Mouse (Mus musculus) lung, embryonic 16.5 days (tissue): ENCODE results near the gene Ndufs3. TPM values are rescaled to one million over a fixed set of nuclear protein-coding genes. Genes with fewer than 3 reads are reported as not detected.

Experiments used
- ATAC-seq: fragments of 200-750 bp; cut with Nextera tagmentation; 2 replicates; pipeline ENCODE4 v1.8.0; 2017; ENCODE audit warnings: low read depth, mild to moderate bottlenecking, moderate library complexity
- H3K27ac ChIP-seq: fragments of 300-500 bp; sonication (generic); 2 replicates; pipeline ENCODE4 v1.5.1; 2014; ENCODE audit warnings: mild to moderate bottlenecking, control low read depth, low read length
- H3K27me3 ChIP-seq: fragments of 300-500 bp; sonication (generic); 2 replicates; pipeline ENCODE4 v1.6.1; 2014; ENCODE audit warnings: low read depth, low read length, mixed read lengths; ENCODE audit not compliant: control insufficient read depth, insufficient read depth
- H3K36me3 ChIP-seq: fragments of 300-500 bp; sonication (generic); 2 replicates; pipeline ENCODE4 v1.6.1; 2014; ENCODE audit warnings: low read length; ENCODE audit not compliant: control insufficient read depth, insufficient read depth
- H3K4me1 ChIP-seq: fragments of 300-500 bp; sonication (generic); replicated peaks from 2 replicates; pipeline ENCODE4 v1.6.1; 2014; ENCODE audit warnings: low read length, mixed read lengths; ENCODE audit not compliant: control insufficient read depth, insufficient read depth
- H3K4me2 ChIP-seq: fragments of 300-500 bp; sonication (generic); 2 replicates; pipeline ENCODE4 v1.6.1; 2014; ENCODE audit warnings: low read depth, low read length, control low read depth
- H3K4me3 ChIP-seq: fragments of 300-500 bp; sonication (generic); 2 replicates; pipeline ENCODE4 v1.5.1; 2014; ENCODE audit warnings: mild to moderate bottlenecking, low read length, control low read depth
- H3K9ac ChIP-seq: fragments of 300-500 bp; sonication (generic); 2 replicates; pipeline ENCODE4 v1.6.1; 2014; ENCODE audit warnings: low read length, control low read depth
- H3K9me3 ChIP-seq: fragments of 300-500 bp; sonication (generic); 2 replicates; pipeline ENCODE4 v1.6.1; 2016; ENCODE audit warnings: low read length; ENCODE audit not compliant: control insufficient read depth
- WGBS: fragments of 180-500 bp; shearing (Covaris S2); extraction: QIAGEN DNeasy Blood & Tissue Kit; methylation state at CpG from one replicate; pipeline ENCODE4 v1.1.7; 2014; 5-methylcytosine and 5-hydroxymethylcytosine counted together
- polyA plus RNA-seq: library from polyadenylated mRNA; unstranded; fragments of >200 nt; fragmentation: Nextera tagmentation; extraction: Ambion mirVana; gene quantifications from 2 replicates; pipeline ENCODE4 v1.2.1, GENCODE M21; 2015

Ndufs3 gene
- polyA plus RNA-seq, 1 experiment from 2014 or later = 203 TPM

GRCm38 (mm10) chr2:90887627-90888026 is 17.0 kb downstream of the Ndufs3 start:
- Histone ChIP-seq H3K9me3 (0 out of 2 replicates have a peak, but pooled peaks cover 2% of the 10 kb centered on the region), H3K27me3 (peaks cover 61% of the 10 kb centered on the region), H3K27ac (no peak overlapping the region), H3K36me3 (0 out of 2 replicates have a peak, but pooled peaks cover 2% of the 10 kb centered on the region), H3K9ac (no peak overlapping the region), H3K4me3 (no peak overlapping the region), H3K4me2 (no peak overlapping the region), H3K4me1 (peaks cover 15% of the 10 kb centered on the region)
- ATAC-seq = no peak
- 61% methylated on average over 5 of the region's 5 CpGs for WGBS

- no peak for ATAC-seq
- Histone ChIP-seq H3K9ac (no peak overlapping the region), H3K27ac (no peak overlapping the region), H3K4me1 (peaks cover 15% of the 10 kb centered on the region), H3K4me3 (peak overlapping the region; percentile 52; the same call in 1 of the 2 replicates), H3K9me3 (0 out of 2 replicates have a peak, but pooled peaks cover 2% of the 10 kb centered on the region), H3K36me3 (no peaks in the 10 kb centered on the region), H3K27me3 (peaks cover 61% of the 10 kb centered on the region), H3K4me2 (no peak overlapping the region)
- 33% methylated on average over 6 of the region's 6 CpGs for WGBS
These were observed 18.2 kb downstream of the Ndufs3 start for GRCm38 (mm10) chr2:90886436-90886835.

- peaks cover 15% of the 10 kb centered on the region for H3K4me1 ChIP-seq
- peaks cover 57% of the 10 kb centered on the region for H3K27me3 ChIP-seq
- ATAC-seq = no peak
- no peaks in the 10 kb centered on the region for H3K36me3 ChIP-seq
- H3K27ac ChIP-seq = no peak within 1 kb of the TSS
- 2% methylated on average over 45 of the region's 45 CpGs for WGBS
- peak within 1 kb of the TSS; percentile 84 for H3K4me2 ChIP-seq
- 0 out of 2 replicates have a peak, but pooled peaks cover 2% of the 10 kb centered on the region for H3K9me3 ChIP-seq
- peak within 1 kb of the TSS; percentile 65 for H3K9ac ChIP-seq
- peak within 1 kb of the TSS; percentile 52 for H3K4me3 ChIP-seq
These were observed 19.2 kb downstream of the Ndufs3 start, which contains the start of gene C1qtnf4 for GRCm38 (mm10) chr2:90885218-90886041. C1qtnf4 (plus strand) TSS chr2:90885860.

GRCm38 (mm10) chr2:90881824-90882223 is 22.8 kb downstream of the Ndufs3 start:
- Histone ChIP-seq H3K27me3 (peaks cover 26% of the 10 kb centered on the region), H3K4me3 (no peak overlapping the region), H3K4me1 (peaks cover 9% of the 10 kb centered on the region), H3K9me3 (0 out of 2 replicates have a peak, but pooled peaks cover 2% of the 10 kb centered on the region), H3K36me3 (no peaks in the 10 kb centered on the region), H3K9ac (no peak overlapping the region), H3K4me2 (no peak overlapping the region), H3K27ac (no peak overlapping the region)
- no peak for ATAC-seq
- 67% methylated on average over 2 of the region's 2 CpGs for WGBS

GRCm38 (mm10) chr2:90880144-90880785 is 24.4 kb downstream of the Ndufs3 start:
- 24% methylated on average over 6 of the region's 6 CpGs for WGBS
- H3K4me2 ChIP-seq = no peak overlapping the region
- H3K9me3 ChIP-seq = 0 out of 2 replicates have a peak, but pooled peaks cover 2% of the 10 kb centered on the region
- H3K9ac ChIP-seq = no peak overlapping the region
- no peaks in the 10 kb centered on the region for H3K36me3 ChIP-seq
- peaks cover 11% of the 10 kb centered on the region for H3K27me3 ChIP-seq
- H3K4me1 ChIP-seq = peaks cover 1% of the 10 kb centered on the region; the same call in 1 of the 2 replicates
- H3K4me3 ChIP-seq = no peak overlapping the region
- H3K27ac ChIP-seq = no peak overlapping the region
- no peak for ATAC-seq

GRCm38 (mm10) chr2:90879419-90879818 is 25.2 kb downstream of the Ndufs3 start:
- ATAC-seq = no peak
- Histone ChIP-seq H3K9me3 (0 out of 2 replicates have a peak, but pooled peaks cover 2% of the 10 kb centered on the region), H3K9ac (no peak overlapping the region)

GRCm38 (mm10) chr2:90877584-90878259 is 26.9 kb downstream of the Ndufs3 start:
- no peaks in the 10 kb centered on the region for H3K4me1 ChIP-seq
- 51% methylated on average over 4 of the region's 5 CpGs for WGBS
- H3K4me2 ChIP-seq = no peak overlapping the region
- H3K27me3 ChIP-seq = no peaks in the 10 kb centered on the region
- no peak overlapping the region for H3K27ac ChIP-seq
- no peaks in the 10 kb centered on the region for H3K9me3 ChIP-seq
- H3K4me3 ChIP-seq = no peak overlapping the region
- ATAC-seq = peak; percentile 52; the same call in 1 of the 2 replicates
- no peak overlapping the region for H3K9ac ChIP-seq
- H3K36me3 ChIP-seq = no peaks in the 10 kb centered on the region

More at GRCm38 (mm10) chr2:90879419-90879818, 25.2 kb downstream of the Ndufs3 start:
- H3K27me3 ChIP-seq = peaks cover 4% of the 10 kb centered on the region; the same call in 1 of the 2 replicates
- H3K36me3 ChIP-seq = no peaks in the 10 kb centered on the region
- no peak overlapping the region for H3K4me3 ChIP-seq
- H3K4me2 ChIP-seq = no peak overlapping the region
- H3K4me1 ChIP-seq = no peaks in the 10 kb centered on the region
- no peak overlapping the region for H3K27ac ChIP-seq

GRCm38 (mm10) chr2:90875239-90875638 is 29.4 kb downstream of the Ndufs3 start:
- H3K27me3 ChIP-seq = no peaks in the 10 kb centered on the region
- no peaks in the 10 kb centered on the region for H3K9me3 ChIP-seq
- no peaks in the 10 kb centered on the region for H3K36me3 ChIP-seq
- no peak overlapping the region for H3K4me3 ChIP-seq
- no peak overlapping the region for H3K4me2 ChIP-seq
- H3K4me1 ChIP-seq = peaks cover under 1% of the 10 kb centered on the region; the same call in 1 of the 2 replicates
- ATAC-seq = no peak
- H3K9ac ChIP-seq = no peak overlapping the region
- 53% methylated on average over 2 of the region's 2 CpGs for WGBS
- no peak overlapping the region for H3K27ac ChIP-seq
